Mouse (Mus musculus) CH12.LX (cell line): ENCODE measurements around the gene Lrrc41.

Experiments used
- BHLHE40 ChIP-seq: IDR thresholded peaks from 2 replicates; pipeline ENCODE4 v1.6.1; 2011; ENCODE audit warnings: mild to moderate bottlenecking, low read depth, low read length, improper control_type of control experiment
- CHD1 ChIP-seq: IDR thresholded peaks from 2 replicates; pipeline ENCODE4 v1.6.1; 2012; ENCODE audit warnings: low read depth, low read length, improper control_type of control experiment, inconsistent platforms
- E2F4 ChIP-seq: IDR thresholded peaks from 2 replicates; pipeline ENCODE4 v1.6.1; 2011; ENCODE audit warnings: low read depth, low read length, improper control_type of control experiment; ENCODE audit not compliant: insufficient replicate concordance
- MEF2A ChIP-seq: IDR thresholded peaks from 2 replicates; pipeline ENCODE4 v1.6.1; 2014; ENCODE audit warnings: low read depth, mild to moderate bottlenecking, inconsistent platforms, low read length, improper control_type of control experiment, borderline replicate concordance
- POLR2A ChIP-seq: IDR thresholded peaks from 2 replicates; pipeline ENCODE4 v1.6.1; 2011; ENCODE audit warnings: low read depth, mild to moderate bottlenecking, improper control_type of control experiment, low read length
- POLR2AphosphoS2 ChIP-seq: IDR thresholded peaks from 2 replicates; pipeline ENCODE4 v1.6.1; 2011; ENCODE audit warnings: low read depth, low read length, improper control_type of control experiment
- TCF12 ChIP-seq: IDR thresholded peaks from 2 replicates; pipeline ENCODE4 v1.6.1; 2014; ENCODE audit warnings: low read depth, mild to moderate bottlenecking, inconsistent platforms, low read length, improper control_type of control experiment
- USF1 ChIP-seq: IDR thresholded peaks from 2 replicates; pipeline ENCODE4 v1.6.1; 2014; ENCODE audit warnings: low read depth, mild to moderate bottlenecking, inconsistent platforms, low read length, improper control_type of control experiment

DNA sequence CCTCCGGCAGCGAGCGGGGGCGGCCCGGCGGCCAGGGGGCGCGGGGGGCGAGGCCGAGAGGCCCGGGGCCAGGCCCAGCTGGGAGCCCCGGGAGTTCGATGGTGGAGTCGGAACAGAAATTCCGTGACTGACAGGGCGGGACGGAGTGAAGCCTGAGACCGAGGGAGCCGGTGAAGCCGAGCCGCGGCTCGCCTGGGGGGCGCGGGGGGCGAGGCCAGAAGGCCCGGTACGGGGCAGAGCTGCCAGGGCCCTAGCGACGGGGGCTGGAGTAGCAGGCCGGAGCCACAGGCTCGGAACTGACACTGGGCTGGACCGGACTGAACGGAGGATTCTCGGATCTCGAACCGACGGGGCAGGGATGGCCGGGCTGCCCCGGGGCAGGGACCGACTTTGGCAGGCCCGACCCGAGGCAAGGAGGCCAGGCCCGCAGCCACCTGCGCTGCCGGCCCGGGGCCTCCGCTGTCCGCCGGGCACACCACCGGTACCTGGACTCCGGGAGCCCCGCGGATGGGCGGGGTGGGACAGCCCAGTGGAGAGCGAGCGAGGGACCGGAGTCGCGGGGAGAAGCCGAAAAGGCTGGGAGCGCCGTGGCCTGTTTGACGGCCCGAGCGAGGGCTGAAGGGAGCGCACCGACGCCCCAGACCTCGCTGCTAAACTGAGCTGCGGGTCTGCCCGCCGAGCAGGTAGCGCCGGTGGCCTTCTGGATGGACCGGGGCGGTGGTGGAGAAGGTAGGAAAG, 731 bp downstream of the Lrrc41 start:
- TF ChIP-seq POLR2AphosphoS2 = 0 out of 2 replicates have a peak, but pooled peaks have one; percentile 2
- no peak for TF ChIP-seq TCF12
- no peak for TF ChIP-seq BHLHE40
- no peak for TF ChIP-seq USF1
- no peak for TF ChIP-seq POLR2A
- TF ChIP-seq CHD1 = no peak
- TF ChIP-seq E2F4 = no peak
- no peak for TF ChIP-seq MEF2A
